Mouse (Mus musculus): ENCODE data around the gene Ilvbl.
"Not testable (repeated sequence)": the region's sequence is repeated elsewhere in the genome, so short reads cannot be mapped to it uniquely, and the experiment has no call there.

Ilvbl gene

DNA sequence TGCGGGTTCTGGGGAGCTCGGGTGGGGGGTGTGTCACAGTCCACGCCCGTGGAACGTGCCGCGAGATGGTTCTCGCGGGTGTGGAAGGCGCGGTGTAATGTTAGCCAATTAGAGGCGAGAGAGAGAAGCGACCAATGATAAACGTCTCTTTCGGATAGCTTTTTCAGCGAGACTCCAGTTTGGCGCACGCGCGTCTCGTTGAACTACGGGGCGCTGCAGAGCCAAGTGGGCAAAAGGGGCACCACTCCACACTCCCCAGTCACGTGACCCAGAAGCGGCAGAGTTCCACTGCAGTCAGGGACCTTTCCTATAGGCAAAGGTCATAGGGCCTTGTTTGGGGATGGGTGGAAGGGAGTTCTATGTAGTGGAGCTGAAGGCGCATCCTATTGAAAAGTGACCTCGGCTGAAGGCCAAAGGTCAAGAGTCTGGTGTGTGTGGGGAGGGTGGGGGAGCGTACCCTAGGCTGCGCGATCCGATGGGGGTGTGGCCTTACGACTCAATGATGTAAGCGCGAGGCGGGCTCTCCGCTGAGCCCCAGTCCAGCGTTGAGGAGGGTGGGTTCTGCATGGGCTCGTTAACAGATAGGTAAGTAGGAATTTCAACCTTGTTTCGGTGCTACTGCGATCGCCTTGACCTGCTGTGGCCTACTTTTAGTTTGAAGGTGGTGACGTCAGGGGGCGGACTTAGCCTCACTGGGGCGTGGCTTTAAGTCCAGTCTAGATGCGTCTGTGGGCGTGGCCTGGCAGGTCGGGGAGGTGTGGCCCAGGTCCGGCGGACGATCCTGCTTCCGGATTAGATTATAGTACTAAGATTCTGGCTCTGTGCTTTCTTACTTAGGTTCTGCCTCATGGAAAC, at the start of gene Ilvbl:
TSS of gene Ilvbl (plus strand) at position 97 of the 855 bp plus-strand sequence.
- peak; percentile 92 to 94 for DNase-seq (ENCODE audit: low read depth in 2 of 2, low spot score in 2 of 2)

DNA sequence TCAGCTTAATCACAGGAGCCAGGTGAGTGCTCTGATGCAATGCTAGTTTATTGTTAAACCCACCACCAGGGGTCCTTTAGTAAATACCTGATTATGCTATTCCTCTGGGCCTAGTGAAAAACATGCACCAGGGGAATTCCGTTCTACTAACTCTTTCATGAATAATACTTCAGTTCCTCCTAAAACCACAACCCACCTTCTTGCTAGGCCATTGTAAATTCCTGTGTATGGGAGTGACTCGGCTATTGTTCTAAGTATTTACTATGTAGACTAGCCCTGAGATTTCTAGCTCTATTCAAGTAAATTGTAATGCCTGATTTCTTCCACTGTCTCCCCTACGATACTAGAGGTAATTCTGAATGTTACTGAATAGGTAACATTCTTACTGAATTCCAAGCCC, 49.1 kb upstream of the Ilvbl start:
- not testable (repeated sequence) for DNase-seq (ENCODE audit: low read depth in 2 of 2, low spot score in 2 of 2)

DNA sequence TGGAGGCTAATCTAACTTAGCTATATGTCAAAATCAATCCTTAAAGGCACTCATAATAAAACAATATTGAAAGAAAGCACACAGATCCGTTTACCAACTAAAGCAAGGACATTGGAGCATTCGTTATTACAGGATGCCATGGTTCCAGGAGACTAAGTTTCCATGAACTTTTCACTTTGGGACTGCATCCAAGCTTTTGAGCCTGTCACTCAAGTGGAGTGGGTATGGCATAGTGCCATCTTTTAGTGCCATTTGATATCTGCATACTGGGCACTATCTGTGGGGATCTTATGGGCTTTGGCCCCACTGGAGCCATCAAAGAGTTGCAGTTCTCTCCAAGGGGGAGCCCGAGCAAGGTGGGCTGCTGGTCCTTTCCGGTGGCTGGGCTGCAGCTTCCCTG, 48.6 kb upstream of the Ilvbl start:
- DNase-seq (ENCODE audit: low read depth in 2 of 2, low spot score in 2 of 2): no peak

DNA sequence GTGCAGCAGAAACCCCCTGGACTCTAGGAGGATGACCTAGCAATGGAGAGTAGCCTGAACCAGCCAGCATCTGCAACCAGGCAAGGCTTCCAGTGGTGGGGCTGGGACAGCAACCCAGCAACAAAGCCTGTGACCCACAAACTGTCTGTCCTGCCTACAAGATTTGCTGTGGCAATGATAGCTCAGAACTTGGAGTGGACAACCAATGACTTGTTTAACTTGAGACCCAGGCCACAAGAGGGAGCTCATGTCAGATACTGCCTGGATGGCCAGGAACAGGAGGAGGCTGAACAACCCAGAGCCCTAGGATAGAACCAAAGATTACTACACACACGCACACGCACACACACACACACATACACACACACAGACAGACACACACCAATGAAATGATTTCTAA, 33.2 kb upstream of the Ilvbl start:
- peak; percentile 7 to 27 for DNase-seq (ENCODE audit: low read depth in 2 of 2, low spot score in 2 of 2)

DNA sequence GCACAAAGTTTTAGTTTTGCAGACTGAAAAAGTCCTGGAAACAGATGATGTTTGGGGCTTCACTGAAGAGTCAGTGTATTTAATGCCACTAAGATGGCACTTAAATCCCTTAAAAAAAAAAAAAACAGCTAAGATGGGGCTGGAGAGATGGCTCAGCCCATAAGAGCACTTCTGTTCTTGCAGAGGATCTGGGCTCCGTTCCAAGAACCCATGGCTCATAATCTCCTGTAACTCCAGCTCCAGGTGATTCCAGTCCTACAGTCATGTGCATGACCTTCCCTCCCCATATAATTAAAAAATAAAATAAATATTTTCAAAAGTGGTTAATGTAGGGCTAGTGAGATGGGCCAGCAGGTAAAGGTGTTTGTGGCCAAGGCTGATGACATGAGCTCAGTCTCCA, 9.1 kb upstream of the Ilvbl start:
- no peak for DNase-seq (ENCODE audit: low read depth in 2 of 2, low spot score in 2 of 2)

DNA sequence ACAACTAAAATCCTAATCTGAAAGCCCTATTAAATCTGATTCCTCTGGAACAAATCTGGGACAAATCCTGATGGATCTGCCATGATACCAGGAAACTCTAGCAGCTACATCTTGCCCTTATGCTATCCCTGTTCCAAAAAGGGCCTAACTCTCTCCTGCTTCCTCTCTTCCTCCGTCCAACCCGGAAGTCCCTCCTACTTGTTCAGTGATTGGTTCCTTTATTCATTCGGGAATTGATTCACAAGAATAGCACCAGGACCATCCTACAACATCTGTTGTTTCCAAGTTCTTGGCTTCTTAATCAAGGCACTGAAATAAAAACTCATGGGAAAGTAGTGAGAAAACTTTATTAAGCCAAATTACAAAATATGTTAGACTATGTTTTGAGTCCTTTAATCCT, 5.0 kb upstream of the Ilvbl start:
- no peak for DNase-seq (ENCODE audit: low read depth in 2 of 2, low spot score in 2 of 2)

DNA sequence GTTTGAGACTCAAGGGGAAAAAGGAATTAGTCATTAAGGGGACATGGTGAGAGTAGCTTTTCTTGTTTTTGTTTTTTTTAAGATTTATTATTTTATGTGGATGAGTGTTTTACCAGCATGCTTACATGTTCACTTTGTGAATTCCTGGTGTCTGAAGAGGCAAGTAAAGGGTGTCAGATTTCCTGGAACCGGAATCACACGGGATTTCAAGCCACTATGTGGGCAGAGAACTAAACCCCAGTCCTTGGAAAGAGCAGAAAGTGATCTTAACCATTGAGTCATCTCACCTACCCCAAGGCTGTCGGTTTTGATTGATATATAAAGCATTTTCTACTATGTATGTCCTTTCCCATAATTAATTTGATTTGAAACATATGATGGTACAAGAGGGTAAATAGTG, 4.5 kb upstream of the Ilvbl start:
- DNase-seq (ENCODE audit: low read depth in 2 of 2, low spot score in 2 of 2): no peak

DNA sequence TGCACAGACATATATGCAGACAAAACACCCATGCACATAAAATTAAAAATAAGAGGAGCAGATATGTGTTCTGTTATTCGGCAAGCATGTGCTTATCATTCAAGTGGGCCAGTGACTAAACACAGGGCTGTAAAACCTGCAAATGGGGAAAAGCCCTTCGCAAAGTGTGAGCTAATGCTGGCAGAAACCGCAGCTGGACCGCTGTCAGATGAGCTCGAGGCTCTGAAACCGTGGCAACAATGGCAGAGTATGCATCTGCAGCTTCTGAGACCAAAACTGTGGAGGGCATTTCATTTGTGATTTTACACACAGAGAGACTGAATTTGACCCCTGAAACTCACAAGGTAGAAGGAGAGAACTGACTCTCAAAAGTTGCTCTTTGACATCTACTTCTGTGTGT, 3.7 kb upstream of the Ilvbl start:
- DNase-seq (ENCODE audit: low read depth in 2 of 2, low spot score in 2 of 2): no peak

DNA sequence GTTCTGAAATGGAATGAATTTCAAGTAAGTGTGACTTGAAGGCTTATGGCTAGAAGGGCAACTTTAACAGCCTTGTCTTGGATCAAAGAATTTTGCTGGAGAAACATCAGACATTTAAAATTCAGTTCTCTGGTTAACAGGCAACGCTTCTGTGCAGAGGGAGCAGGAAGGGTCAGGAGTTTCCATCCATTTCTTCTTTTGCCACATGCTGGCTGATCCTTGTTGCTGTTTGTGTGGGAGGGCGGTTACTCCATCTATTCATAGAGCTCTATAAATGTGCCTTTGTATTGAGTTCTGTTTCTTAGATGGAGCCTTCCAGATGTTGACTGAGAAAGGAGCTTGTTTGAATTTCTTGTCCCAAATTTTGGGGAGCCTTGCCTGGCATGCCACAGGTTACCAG, 3.2 kb upstream of the Ilvbl start:
- no peak for DNase-seq (ENCODE audit: low read depth in 2 of 2, low spot score in 2 of 2)

DNA sequence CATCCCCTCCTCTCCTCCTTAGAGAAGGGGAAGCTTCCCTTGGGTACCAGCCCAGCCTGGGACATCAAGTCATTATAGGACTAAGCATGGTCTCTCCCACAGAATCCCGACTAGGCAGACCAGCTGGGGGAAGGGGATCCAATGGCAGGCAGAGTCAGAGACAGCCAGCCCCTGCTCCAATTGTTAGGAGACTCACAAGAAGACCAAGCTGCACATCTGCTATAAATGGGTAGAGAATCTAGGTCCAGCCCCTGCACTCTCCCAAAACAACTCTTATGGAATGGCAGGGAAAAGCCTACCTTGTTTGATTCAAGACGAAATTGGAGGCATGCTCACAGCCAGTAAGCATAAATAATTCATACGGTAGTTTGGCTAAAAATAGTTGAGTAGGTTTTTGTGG, 920 bp upstream of the Ilvbl start:
- DNase-seq (ENCODE audit: low read depth in 2 of 2, low spot score in 2 of 2): no peak

DNA sequence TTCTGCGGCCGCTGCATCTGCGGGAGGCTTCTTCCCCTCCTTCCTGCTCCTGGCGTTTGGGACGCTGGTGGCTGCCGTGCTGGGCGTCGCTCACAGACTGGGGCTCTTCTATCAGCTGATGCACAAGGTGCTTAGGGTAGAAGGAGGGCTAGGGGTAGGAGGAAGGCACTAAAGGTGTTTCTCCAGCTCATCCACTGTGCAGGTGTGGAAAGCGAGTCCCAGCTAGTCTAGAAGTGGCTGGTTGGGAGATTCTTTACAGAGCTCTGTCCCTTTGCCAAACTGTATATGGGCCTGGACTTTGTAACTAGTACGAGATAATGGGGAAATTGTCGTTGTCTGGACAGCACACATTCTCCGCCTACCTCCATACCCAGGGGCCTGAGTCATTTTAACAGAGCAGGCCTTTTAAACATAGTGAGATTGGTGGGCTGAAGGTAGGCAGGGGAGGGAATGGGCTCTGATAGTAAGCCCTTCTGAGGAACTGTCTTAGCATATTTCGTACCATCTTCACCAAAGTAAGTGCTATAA, 1.0 kb downstream of the Ilvbl start:
- no peak for DNase-seq (ENCODE audit: low read depth in 2 of 2, low spot score in 2 of 2)

DNA sequence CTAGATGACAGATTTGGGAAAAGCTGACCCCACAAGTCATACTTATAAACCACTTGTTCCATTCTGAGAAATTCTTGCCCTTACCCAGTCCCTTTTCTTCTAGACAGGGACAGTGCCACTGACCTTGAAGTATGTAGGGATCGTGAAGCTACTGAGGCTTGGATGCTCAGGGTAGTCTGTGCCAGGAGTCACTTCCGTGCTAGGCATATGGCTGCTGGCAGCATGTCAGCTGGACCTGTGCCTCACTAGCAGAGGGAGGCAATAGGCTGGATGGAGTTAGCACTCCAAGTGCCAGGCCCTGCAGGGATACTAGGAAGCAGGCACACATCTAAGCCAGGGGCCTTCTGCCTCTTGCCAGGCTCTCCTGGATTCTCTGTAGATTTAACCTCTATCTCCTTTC, 1.5 kb downstream of the Ilvbl start:
- no peak for DNase-seq (ENCODE audit: low read depth in 2 of 2, low spot score in 2 of 2)

DNA sequence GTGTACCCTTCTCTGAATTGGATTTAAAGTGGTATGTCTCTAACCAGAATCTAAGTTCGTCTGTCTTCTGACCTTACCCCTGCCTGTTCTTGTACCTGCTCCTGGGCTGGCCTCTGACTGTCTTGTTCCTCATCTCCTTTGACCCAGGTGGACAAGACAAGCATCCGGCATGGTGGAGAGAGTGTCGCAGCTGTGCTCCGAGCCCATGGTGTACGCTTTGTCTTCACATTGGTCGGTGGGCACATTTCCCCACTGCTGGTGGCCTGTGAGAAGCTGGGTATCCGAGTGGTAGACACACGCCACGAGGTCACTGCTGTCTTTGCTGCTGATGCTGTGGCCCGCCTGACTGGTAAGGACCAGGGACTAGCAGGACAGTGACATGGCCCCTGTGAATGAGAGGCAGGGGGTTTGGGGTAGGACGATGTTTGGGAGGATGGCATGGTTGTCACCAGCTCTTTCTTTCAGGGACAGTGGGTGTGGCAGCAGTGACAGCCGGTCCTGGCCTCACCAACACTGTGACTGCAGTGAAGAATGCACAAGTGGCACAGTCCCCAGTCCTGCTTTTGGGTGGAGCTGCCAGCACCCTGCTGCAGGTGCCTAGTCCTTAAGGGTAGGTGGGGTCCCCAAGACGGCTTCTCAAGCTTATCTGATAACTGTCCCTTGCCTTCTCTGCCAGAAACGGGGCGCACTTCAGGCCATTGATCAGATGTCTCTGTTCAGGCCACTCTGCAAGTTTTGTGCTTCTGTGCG, 2.5 kb downstream of the Ilvbl start:
- no peak for DNase-seq (ENCODE audit: low read depth in 2 of 2, low spot score in 2 of 2)

DNA sequence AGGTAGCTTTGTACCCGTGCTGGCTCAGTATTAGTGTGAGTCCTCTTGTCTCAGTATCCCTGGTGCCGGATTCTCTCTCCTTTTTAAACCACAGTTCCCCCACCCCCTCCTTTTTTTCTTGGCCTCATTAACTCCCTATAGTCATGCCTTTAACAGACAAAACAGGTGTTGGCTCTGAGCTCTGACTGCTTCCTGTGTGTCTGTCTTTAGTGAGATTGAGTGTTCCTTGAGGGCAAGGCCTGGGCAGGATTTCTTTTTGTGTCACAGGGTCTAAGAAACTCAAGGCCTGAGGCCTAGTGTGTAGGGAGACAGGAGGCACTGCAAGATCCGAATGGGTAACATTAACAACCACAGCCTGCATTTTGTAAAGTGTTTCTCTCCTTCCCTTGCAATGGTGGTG, 4.1 kb downstream of the Ilvbl start:
- DNase-seq (ENCODE audit: low read depth in 2 of 2, low spot score in 2 of 2): no peak

DNA sequence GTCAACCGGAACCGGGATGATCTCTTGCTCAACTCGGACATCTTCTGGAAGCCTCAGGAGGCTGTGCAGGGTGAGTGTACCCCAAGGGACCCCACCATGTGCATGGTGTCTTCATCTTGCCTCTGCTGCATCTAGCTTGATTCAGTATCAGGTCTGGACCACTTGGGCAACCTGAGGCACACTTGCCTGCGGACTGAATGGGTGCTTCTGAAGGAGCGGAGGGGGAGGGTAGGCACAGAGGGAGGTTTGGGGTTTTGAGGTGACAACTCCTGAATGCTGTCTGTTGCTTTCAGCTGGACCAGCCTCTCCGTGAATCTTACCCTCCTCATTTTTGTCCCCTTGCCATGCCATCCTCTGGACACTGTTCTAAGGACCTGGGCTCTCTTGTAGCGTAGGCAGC, 7.0 kb downstream of the Ilvbl start:
- no peak for DNase-seq (ENCODE audit: low read depth in 2 of 2, low spot score in 2 of 2)

DNA sequence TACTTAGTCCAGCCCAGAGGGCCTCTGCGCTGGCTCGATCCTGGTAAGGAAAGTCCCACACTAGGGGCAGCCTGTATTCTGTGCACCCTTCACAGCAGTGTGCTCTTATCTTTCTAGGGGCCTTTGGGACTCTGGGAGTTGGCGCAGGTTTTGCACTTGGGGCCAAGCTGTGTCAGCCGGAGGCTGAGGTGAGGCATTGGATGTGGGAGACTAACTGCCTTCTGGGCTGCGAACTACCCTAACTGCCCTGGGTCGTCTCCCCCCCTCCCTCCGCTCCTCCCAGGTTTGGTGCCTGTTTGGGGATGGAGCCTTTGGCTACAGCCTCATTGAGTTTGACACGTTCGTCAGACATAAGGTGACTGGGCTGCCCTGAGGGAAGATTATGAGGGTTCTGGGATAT, 9.2 kb downstream of the Ilvbl start:
- DNase-seq (ENCODE audit: low read depth in 2 of 2, low spot score in 2 of 2): no peak

DNA sequence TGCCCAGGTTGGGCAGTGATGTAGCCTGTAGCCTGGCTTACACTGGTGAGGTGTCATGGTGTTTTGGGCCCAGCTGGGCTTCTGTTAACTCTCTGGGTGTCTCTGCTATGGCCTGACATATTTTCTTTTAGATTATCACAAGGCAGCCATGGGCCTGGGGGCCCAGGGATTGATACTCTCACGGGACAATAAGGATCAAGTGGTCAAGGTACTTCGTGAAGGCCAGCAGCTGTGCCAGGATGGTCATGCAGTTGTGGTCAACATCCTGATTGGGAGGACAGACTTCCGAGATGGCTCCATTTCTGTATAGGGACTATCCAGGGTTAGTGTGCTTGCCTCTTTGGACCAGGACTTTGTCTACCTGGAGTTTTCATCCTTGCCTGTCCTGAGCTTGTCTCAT, 9.8 kb downstream of the Ilvbl start:
- no peak for DNase-seq (ENCODE audit: low read depth in 2 of 2, low spot score in 2 of 2)

DNA sequence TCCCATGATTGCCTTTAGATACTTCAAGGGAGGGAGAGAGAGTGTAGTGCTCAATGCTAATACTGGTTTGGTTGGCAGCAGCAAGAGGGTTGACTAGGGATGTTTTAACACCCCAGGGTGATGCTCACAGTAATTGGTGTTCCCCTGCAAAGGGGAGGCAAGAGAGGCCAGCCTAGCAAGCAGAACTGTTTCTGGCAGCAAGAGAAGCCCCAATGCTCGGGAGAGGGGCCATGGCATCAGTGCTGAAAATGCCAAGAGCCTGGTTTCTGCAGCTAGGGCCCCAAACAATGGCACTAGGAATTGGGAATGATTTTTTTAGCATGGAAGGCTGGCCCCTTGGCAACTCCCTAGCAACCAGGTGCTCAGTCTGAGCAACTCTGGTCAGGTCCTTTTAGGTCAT, 10.8 kb downstream of the Ilvbl start:
- no peak for DNase-seq (ENCODE audit: low read depth in 2 of 2, low spot score in 2 of 2)

DNA sequence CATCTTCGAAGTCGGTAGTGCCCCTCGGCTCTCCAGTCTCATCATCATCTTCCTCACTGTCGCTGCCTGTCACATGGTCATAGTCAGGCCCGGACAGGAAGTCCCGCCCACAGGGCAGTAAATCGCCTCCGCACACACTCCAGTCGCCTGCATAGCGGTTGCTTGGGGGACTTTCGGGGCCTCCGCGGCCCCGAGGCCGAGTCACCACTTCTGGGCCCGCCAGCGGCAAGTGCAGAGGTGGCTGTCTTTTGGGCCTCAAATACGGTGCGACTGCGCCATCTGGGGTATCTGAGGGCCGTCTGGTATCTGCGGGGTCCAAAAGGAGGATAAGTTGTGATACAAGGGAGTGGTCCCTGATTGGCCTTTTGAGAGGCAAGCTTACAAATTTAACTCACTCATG, 11.5 kb downstream of the Ilvbl start:
- DNase-seq (ENCODE audit: low read depth in 2 of 2, low spot score in 2 of 2): no peak

DNA sequence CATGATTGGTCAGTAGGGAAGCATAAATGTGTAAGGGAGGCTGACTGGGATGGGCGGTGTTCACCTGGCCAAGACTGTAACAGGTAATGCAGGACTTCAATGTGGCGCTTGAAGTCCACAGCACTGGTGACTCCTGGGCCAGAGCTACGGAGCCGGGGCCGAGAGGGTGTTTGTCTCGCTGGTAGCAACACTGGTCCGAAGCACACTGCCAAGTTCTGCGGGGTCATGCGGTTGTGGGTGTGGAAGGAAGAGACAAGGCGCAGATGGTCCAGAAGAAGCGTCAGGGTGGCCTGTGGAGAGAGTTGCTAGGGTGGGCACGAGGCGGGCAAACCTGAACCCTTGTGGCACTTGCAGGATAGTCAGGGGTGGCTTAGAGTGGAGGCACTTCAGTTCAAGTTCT, 11.9 kb downstream of the Ilvbl start:
- DNase-seq (ENCODE audit: low read depth in 2 of 2, low spot score in 2 of 2): no peak

DNA sequence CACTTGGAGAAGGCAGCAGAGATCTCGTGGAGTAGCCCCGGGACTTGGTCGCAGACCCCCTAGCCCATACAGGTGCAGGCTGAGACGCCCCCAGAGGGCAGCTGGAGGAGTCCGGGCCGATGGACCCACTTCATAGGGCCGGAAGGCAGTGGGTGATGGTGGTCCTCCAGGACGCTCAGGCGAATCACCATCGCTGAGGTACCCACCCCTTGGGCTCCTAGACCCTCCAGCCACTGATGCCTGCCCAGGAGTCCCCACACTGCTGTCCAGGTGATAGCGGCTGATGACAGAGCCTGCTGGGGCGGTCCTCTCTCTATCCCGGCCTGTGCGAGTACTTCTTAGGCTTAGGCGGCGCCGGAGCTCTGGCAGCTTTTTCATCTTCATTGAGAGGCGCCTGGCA, 15.1 kb downstream of the Ilvbl start:
- no peak for DNase-seq (ENCODE audit: low read depth in 2 of 2, low spot score in 2 of 2)

DNA sequence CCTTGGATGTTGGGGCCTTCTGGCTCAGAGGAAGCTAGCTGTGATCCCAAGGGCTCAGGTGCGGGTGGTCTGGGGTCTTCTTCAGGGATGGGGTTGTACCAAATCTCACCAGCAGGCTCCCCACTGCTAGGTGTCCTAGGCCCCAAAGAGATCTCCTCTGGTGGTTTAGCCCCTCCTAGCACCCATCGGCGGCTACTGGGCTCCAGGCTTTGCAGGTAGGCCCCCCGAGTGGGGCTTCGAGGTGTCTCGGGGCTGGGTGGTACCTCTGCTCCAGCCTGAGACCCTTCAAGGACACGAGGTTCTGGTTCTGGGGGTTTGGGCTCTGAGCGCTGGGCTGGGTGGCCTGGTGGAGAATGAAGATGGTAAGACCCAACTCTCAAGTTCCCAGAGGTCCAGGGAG, 15.8 kb downstream of the Ilvbl start:
- DNase-seq (ENCODE audit: low read depth in 2 of 2, low spot score in 2 of 2): no peak
